Mouse (Mus musculus) ovary, postnatal 36 days (tissue): ENCODE data around the gene Eef1akmt3.
A peak's percentile ranks its signal among the peaks of the same experiment; 100 is the strongest.
"Not testable (repeated sequence)": the region's sequence is repeated elsewhere in the genome, so short reads cannot be mapped to it uniquely, and the experiment has no call there.

Source experiments
- DNase-seq: peaks from one replicate; pipeline ENCODE4 v3.0.0; 2022; ENCODE audit warnings: low spot score, mixed read lengths

Eef1akmt3 gene

DNA sequence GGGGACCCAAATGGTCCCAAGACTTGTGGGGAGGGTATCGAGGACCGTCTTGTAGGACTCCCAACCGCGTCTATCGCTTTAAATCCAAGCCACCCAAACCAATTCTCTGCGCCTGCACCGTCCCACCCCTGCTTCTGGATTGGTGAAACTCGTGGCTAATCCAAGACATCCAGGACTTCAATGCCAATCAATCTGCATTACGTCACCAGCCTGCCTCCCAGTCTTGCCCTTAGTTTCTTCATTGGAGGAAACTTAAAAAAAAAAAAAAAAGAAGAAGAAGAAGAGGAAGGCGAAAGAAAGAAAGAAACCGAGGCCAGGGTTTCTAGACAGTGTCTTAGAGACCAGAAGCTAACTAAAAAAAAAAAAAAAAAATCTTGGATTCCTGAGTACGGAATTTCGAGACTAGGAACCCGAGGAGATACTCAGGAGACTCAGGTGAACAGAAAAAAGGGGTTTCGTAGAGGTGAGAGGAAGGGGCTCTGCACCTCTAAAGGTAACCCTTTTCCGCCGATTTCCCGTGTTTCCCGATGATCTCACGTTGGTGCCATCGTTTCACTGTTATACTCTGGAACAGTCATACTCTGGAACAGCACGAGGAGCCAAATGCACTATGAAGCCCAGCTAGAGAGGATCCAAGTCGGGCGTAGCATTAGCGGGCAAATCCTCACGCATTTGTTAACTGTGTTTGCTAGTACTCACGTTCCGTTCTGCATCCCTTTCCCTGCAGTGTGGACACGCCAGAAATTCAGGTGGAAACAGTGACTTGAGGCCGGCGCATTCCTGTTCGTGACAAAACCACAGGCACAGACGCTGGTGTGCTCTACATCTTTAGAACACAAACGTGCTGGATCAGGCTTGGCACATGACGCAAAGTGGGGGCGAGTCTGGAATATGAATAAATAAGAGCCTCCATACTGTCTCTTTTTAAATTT, 29.1 kb upstream of the Eef1akmt3 start, which contains the start of gene Tspan31:
TSS of gene Tspan31 (minus strand) at position 75 of the 932 bp plus-strand sequence.
- DNase-seq: peak; percentile 81

DNA sequence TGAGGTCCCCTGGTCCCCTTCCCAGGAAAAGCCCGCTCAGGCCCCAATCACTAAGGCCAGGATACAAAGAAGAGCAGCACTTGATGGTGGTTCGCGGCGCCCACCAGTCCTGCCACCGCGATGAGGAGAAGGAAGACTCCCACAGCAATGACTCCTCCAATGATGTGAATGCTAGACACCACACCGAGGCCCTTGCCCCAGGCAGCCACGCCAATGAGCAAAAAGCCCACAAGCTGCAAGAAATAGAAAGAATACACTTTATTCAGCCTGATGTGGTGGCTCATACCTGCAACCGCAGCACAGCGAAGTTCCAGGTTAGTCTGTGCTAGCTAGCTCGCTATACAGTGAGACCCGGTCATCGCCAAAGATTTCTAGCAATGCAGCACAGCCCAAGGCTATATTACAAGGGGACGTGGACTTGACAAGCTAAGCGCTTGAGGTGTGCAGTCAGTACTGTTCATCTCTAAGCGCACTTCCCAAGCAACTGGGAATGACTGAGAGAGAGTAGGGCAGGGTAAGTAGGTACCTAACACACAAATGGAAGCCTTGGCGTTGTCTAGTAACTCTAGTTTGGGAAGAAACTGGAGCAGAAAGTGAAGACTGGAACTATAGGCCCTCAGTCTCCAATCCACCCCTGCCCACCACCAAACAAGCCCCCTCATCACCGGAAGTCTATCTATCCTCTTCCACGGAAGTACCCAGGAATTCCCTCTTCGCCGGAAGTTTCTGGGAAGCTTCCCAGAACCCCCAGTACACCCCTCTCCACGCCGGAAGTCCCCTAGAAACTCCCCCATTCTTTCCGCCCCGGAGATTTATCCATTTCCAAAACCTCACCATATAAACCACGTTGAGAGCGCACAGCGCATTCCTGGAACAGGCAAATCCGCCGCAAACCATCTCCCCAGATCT, 28.2 kb upstream of the Eef1akmt3 start:
- no peak for DNase-seq

DNA sequence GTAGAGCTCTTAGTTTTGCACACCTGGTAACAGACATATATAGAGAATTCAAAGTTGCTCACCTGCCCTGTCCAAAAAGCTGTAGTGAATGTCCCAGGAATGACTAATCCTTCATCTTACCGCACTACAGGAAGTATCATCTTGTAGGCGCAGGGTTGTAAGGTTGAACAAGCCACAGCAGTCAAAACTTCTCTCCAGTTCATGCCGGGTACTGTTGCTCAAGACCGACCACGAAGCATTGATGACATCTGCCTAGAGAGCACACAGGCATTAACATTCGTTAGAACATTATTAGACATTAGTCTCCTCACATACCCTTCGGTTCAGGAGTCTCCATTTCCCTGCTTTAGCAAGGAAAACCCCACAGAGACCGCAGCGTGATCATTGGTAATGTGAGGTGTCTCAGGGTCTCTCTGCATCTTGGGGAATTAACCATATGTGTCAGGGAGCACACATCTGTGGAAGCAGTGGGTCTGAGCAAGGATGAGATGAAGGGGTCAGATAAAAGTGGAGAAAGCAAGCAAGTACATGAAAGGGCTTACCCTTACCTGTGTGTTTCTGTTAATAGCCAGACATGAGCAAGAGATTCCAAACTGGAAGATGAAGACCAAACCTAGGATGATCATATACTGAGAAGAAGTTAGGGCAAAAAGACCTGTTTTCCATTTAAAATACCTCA, 27.2 kb upstream of the Eef1akmt3 start:
- no peak for DNase-seq

DNA sequence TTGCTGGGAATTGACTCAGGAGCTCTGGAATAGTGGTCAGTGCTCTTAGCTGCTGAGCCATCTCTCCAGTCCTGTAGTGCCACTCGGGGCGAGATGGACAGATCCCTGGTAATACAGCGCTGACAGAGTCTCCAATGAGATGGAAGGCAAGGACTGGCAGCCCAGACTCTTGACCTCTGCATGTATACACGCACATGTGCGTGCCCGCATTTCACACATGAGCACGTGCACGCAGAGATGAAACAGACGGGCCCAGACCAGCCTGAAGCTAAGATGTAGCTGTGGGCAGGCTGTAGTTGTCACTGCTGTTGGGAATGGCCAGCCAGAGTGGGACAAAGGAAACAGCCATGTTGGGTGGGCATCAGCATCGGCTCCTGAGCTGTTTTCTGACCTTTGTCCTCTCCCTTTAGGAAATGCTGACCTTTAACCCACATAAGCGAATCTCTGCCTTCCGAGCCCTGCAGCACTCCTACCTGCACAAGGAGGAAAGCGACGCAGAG, 25.3 kb upstream of the Eef1akmt3 start:
- no peak for DNase-seq

DNA sequence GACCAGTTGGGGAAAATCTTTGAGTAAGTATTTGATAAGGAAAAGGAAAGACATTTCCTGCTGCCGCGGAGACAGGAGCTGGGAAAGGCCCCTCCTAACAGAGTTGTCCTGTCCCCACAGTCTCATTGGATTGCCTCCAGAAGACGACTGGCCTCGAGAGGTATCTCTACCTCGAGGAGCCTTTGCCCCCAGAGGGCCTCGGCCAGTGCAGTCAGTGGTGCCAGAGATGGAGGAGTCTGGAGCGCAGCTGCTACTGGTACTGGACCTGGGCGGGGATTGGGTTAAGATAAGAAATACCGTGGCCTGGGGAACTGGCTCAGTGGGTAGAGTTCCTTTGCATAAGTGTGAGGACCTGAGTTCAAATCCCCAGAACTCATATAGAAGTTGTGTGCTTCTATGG, 24.7 kb upstream of the Eef1akmt3 start:
- DNase-seq: no peak

DNA sequence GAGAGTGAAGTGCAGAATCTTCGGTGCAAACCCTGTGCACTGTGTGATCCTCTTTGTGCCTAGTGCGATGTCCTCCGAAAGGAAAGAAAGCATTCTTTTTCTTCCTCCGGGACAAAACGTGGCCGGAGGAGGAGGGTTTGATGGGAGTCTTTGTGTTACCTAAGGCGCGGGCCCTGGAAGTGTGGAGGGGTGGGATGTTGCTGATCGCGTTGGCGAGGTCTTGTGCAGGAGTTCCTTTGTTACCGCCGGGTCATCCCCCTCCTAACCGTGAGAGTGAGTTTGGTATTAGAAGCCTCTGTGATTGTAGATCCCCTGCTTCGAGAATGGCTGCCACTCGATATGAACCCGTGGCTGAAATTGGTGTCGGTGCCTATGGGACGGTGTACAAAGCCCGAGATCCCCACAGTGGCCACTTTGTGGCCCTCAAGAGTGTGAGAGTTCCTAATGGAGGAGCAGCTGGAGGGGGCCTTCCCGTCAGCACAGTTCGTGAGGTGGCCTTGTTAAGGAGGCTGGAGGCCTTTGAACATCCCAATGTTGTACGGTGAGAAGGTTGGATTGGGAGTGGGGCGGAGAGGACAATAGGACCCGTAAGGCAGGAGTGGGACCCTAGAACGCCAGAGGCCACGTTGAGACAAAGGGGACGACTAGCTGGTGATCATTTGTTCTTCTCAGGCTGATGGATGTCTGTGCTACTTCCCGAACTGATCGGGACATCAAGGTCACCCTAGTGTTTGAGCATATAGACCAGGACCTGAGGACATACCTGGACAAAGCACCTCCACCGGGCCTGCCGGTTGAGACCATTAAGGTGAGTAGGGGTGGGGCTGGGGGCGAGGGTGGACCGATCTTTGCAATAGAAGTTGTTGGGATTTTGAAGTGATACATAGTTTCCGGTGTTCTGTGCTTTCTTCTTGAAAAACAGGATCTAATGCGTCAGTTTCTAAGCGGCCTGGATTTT, 22.9 kb upstream of the Eef1akmt3 start:
- peak; percentile 30 for DNase-seq

DNA sequence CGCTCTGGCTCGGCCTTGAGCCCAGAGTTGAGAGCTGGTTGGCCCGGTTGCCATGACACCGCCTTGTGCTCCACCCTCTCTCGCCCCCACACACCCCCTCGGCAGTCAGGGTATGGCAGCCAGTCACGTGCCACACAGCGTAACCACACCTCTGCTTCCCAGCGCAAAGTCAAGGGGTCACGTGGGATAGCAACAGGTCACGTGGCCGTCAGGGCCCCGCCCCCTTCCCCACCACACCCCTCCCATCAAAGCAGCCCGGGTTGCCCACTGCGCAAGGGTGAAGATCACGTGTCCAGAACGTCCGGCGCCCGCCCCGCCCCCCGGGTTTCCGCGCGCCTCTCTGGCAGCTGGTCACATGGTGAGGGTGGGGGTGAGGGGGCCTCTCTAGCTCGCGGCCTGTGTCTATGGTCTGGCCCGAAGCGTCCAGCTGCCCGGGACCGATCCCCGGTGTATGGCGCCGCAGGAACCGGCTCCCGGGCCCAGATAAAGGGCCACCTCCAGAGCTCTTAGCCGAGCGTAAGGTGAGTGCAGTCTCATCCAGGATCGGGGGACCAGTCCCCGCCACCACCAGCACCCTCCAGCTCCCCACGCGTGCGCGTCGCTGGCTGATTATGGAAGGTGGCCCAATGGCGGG, 22.0 kb upstream of the Eef1akmt3 start, which contains the start of gene Cdk4:
TSS of gene Cdk4 (plus strand) at position 296 of the 634 bp plus-strand sequence.
- DNase-seq: peak; percentile 99

DNA sequence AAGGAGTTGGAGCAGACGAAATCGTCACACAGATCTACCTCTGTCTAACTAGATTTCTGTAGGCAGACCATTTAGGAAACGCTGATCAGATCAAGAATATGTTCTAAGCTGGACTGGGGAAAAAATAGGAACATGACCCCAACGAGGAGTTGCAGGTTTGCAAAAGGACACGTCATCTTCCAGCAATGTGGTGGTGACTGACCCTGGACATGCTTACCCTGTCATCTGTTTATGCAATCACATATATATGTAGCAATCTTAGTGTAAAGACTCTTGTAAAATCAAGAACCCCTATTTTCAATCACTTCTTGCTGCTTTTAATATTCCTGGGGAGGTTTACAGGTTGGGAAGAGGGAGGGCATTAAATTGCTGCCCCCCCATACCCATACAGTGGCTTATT, 21.2 kb upstream of the Eef1akmt3 start:
- no peak for DNase-seq

DNA sequence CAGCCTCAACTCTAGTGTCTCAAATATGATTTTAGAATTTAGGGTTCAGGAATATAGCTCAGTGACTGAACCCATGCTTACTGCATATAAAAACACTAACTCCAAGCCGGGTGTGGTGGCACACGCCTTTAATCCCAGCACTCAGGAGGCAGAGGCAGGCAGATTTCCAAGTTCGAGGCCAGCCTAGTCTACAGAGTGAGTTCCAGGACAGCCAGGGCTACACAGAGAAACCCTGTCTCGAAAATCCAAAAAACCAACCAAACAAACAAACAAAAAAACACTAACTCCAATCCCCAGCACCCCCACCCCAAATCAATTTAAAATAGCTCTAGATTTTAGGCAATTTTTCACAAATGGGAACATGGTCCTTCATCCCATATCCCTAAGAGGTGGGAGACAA, 20.8 kb upstream of the Eef1akmt3 start:
- not testable (repeated sequence) for DNase-seq

DNA sequence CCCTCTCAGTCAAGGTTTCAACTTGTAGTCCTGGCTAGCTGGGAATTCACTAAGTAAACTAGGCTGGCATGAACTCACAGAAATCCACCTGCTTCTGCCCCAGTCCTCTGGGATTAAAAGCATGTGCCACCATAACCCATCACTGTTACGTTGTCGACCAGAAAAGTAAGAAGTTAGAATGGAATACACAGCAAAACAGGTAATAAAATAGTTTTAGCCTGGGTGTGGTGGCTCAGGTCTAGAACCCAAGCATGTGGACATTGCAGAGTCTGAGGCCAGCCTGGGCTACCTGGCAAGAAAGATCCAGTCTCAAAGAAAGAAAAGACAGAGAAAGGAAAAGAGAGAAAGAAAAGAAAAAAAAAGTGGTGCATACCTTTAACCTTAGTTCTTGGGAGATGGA, 20.2 kb upstream of the Eef1akmt3 start:
- DNase-seq: no peak

DNA sequence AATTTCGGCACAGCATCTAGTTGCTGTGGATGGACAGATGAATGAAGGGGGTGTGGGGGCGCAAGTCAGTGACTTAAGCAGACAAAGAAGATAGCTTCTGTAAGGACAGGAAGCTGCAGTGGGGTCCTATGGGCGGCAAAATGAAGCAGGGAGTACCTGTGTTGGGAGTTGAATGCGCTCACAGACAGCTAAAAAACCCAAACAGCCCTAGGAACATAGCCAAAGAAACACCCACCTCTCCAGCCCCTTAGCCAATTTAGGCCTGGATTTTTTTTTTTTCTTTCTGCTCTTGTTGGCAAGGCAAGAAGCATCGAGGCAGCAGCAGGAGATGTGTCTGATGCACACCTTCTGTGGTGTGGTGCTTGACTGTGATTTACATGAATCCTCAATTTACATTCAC, 19.8 kb upstream of the Eef1akmt3 start:
- DNase-seq: no peak

DNA sequence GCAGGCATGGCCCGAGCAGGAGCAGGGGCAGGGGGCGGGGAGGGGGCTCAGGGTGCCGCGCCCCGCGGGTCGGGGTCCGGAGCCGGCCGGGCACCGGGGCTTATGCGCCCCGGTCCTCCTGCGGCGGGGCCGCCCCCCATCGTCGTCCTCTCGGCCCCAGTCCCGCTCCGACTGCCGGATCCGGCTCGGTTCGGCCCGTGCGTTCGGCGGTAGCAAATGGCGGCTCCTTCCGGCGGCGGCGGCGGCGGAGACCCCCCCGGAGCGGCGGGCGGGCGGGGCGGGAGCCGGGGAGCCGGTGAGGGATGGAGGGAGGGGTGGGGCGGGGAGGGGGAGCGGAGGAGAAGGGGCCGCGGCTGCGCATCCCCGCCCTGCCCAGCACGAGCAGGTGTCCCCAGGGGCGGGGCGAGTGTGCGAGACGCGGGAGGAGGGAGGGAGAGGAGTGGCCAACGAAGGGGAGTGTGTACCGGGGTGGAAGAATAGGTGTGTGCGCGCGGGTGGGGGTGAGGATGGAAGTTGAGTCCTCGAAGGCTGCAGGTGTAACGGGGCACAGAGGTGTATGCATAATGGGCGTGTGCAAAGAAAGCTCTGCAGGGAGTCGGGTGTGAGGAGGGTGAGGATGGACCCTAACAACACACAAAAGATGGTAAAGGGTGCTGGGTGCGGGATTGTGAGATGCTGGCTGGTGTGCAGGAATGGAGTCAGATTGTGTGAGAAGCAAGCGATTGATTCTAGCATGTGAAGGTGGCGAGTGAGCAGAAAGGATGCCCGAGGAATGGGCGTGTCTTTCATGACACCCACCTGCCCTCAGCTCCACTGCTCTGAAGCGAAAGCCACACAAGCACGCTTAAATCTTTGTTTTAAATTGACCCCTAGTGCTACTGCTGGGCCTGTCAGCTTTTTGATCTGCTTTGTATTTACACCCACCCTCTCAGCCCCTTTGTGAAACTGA, 18.9 kb upstream of the Eef1akmt3 start, which contains the start of gene March9:
TSS of gene March9 (minus strand) at position 217 of the 949 bp plus-strand sequence.
- DNase-seq: peak; percentile 76

DNA sequence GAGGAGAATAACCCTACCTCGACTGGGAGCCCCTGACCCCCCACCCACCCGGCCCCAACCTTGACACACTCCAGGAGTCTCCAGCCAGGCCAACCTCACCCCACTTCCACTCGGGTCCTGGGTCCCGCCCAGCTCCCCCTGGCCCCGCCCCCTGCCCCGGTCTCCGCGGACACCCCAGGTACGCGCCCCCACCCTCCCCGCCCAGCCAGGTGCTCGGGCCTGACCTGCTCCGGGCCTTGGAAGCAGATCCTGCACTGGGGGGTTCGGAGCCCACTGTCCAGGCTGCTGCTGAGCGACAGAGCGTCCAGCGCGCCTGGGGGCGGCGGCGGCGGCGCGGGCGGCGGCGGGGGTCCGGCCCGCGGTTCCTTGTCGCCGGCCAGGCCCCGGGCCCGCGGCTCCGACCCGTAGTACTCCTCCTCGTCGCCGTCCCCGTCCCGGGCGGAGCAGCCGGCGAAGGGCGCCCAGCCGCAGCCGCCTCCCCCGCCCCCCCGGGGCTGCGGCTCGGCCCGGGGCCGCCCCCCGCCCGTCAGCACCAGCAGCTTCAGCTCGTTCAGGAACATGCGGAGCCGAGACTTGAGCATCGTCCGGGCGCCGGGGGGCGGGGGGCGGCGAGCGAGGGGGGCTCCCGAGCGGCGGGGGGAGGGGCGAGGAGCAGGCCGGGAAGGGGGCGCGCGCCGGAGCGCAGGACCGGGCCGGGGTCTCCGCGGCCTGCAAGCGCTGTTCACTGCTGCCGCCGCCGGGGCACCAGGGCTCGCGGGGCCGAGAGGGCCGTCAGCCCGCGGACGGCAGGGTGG, 18.1 kb upstream of the Eef1akmt3 start:
- peak; percentile 28 for DNase-seq

DNA sequence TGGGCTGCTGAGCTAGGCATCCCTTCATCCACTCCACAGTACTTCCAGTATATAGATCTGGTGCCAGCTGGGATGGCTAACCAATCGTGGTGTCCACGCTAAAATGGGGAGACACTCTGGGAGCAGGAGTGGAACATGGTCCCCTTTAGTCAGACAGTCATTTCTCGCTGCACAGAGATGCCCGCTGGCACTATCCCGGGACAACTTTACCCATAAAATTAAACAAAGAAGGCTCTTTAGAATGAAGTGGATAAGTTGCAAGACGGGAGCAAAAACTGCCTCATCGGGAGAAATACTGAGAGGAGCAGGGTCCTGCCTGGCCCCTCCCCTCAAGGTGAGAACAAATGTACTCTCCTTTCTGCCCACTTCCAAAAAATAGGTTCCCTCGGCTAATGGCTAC, 17.4 kb upstream of the Eef1akmt3 start:
- DNase-seq: no peak

DNA sequence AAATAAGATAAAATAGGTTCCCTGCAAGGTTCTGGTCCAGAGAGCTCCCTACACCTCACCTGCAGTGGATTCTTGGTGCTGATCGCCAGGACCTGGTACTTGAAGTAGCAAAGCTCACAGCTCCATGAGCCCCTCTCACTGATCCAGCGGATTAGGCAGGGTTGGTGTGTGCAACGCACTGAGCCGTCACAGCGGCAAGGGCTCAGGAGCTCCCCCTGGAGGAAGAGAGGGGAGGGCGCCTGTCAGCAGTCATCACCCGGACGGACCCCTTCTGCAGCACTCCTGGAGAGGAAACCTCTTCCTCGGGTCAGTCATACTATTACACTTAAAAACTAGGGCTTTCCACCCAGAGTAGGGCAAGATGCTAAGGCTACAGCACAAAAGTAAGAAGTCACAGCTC, 16.8 kb upstream of the Eef1akmt3 start:
- DNase-seq: peak; percentile 70

DNA sequence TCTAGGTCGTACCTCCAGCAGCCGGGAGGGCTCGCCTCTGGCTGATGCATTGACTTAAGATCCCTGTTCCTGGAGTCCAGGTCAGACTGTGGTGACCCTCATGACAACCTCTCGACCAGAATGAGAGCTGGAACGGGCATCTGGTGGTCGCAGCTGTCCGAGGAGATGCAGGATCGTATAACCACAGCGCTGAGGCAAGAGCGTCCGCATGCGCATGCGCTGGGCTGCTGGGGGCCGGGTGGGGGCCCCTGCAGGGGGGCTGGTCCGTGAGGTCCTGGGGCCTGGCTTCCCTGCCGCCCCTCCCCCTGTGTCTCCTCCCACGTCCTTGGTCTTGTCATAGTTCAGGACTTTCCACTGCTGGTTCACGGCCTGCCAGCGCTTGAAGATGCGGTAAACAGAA, 15.2 kb upstream of the Eef1akmt3 start:
- no peak for DNase-seq

DNA sequence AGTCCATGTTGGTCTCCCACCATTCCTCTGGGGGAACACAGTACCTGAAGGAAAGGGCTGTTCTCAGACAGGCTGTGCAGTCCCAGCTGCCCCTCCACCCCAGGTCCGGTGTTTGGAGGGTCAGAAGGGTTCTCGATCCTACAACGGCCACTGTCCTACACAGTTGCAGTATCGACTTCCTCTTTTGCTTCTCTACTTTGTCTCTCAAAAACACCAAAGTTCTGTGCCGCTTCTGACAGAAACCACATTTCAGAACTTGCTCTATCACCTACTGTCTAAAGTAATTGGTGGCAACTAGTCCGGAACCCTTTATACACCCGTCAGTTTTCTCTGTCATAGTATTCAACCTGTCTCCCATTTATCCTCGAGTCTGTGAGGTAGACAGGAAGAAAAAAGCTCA, 14.1 kb upstream of the Eef1akmt3 start:
- DNase-seq: no peak

DNA sequence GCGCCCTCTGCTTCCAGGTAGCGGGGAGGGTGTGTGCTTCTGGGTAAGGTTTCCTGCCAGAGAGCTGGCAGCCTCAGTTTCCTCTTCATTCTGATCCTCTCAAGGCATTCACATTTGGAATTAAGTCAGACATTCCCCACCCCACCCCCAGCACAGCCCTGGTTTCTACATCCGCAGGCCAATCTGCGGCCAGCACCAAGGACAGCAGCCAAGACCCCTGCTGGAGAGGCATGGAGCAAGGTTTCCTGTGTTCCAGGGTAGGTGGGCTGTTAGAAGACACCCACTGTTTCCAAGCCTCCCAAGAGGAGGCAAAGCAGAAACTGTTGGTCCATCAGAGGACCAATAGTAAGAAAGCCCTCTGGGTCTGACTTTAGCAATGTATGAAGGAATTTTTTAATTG, 13.3 kb upstream of the Eef1akmt3 start:
- DNase-seq: no peak
